Mouse (Mus musculus) spleen, postnatal 10 days (tissue): ENCODE data around the gene Pde8b.

Experiments used
- DNase-seq, 2 experiments: peaks; one replicate each; pipeline ENCODE4 v3.0.0; 2021 to 2022; ENCODE audit warnings: low spot score in 2 of 2

Gene Pde8b

DNA sequence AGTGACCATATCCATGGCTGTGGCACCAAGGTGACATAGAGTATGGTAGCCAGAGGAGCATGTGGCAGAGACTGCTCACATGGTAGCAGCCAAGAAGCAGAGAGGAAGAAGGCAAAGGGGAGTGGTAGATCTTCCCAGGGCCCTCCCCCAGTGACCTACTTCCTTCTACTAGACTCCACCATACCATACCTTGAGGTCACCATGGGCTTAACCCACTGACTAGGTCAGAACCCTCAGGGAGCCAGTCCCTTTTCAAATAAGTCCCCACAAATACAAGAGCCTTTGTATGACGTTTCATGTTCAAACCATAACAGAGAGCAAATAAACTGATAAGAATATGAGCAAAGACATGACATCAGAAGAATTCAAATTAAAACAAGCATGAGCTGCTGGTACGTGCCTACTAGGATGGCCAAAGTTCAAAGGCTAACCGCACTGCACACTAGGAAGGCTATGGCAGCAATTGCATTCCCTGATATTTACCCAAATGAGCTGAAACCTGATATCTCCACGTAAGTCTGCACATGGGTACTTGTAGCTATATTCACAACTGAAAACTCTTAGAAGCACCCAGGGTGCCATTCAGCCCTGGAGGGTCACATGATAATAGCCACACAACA, 109.6 kb downstream of the Pde8b start:
- DNase-seq = no peak

- DNase-seq = no peak
Observed at GRCm38 (mm10) chr13:95135326-95136150, 114.6 kb downstream of the Pde8b start.

DNA sequence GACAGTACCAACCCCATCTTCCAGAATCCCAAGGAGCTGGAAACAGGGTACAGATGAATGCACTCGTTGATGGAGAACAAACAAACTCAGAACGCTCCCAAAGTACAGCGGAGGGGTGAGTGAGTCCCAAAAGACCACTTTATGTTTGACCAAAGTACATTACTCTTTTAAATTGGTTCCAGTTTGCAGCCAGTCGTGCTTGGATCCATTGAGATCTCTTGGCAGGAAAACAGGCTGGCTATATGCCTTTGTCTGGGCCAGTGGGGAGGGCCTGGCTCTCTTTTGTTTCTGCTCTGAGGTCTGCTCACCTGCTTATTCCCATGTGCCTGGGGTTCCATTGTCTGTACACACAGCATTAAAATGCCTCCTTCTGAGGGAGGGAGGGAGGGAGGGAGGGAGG, 118.3 kb downstream of the Pde8b start:
- no peak for DNase-seq

GRCm38 (mm10) chr13:95131041-95131440, 119.1 kb downstream of the Pde8b start:
- DNase-seq = no peak

- no peak for DNase-seq
Observed at GRCm38 (mm10) chr13:95127288-95127687, 122.8 kb downstream of the Pde8b start.

DNA sequence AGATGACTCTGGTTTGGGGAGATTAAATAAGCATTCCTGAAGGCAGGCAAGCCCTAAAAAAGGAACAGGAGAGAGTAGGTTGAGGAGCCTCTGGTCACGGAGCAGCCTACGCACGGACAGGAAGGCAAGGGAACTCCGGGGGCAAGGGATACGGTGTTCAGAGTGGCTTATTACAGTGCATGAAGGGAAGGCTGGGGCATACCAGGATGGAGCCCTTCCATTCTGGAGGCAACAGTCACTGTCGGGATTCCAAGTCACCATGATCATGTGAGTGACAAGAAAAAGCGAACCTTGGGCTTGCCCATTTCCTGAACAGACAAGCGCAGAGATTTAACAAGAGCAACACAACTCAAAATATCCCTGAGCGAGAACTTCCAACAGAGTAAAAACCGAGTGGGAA, 123.3 kb downstream of the Pde8b start:
- DNase-seq = no peak

DNA sequence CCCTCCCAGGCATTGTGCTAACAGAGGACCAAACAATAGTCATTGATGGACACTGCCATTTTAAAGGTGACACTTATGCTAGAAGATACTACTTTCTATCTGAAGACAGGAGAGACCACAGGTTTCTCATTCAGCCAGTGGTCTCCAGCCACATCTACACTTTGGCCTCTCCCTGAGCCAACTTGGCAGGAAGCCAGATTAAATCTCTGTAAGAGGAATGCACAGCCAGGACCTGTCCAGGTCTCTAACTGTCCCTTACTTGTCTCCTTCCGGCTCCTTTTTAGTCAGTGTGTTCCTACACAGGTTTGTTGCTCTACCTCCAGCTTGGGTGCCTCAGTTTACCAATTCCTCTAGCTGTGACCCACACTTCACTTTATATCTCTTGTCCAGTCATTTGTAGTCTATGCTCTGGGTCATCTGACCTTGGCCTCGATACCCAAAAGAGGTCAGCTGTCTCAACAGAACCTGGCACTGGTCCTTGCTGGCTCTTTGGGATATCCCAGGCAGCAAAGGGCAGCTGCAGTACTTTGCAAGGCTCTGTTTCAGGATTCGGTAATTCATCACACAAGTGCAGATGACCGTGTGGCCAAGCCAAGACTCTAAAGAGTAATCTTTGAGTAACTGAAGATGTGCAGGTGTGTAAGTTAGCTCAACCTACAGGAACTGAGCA, 124.5 kb downstream of the Pde8b start:
- DNase-seq = no peak

- no peak for DNase-seq
Observed at GRCm38 (mm10) chr13:95120570-95120969, 129.6 kb downstream of the Pde8b start.

- DNase-seq = no peak
Observed at GRCm38 (mm10) chr13:95113763-95114162, 136.4 kb downstream of the Pde8b start.

DNA sequence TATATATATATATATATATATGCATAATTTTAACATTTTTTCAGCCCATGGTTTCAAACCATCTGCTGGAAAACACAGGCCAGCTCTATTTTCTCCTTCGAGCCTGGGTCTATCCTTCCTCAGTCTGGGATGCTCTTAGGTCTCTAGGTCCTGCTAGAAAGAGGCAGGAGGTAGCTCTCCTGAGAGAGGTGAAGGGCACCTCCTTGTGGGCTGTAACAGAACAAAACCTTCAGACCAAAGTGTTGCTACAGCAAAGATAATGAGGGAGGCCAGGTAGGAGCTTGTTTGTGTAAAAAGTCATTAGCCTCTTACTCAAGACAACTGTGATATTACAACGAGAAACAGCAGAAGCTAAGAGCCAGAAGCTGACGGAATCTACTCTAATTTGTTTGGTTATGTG, 140.6 kb downstream of the Pde8b start:
- DNase-seq = no peak

GRCm38 (mm10) chr13:95108035-95108434, 142.1 kb downstream of the Pde8b start:
- DNase-seq = no peak

- no peak for DNase-seq
Observed at GRCm38 (mm10) chr13:95104865-95105264, 145.3 kb downstream of the Pde8b start.

- no peak for DNase-seq
Observed at GRCm38 (mm10) chr13:95102985-95103590, 147.0 kb downstream of the Pde8b start.

- no peak for DNase-seq
Observed at GRCm38 (mm10) chr13:95101315-95101714, 148.8 kb downstream of the Pde8b start.

- no peak for DNase-seq
Observed at GRCm38 (mm10) chr13:95098931-95099720, 151.0 kb downstream of the Pde8b start.

DNA sequence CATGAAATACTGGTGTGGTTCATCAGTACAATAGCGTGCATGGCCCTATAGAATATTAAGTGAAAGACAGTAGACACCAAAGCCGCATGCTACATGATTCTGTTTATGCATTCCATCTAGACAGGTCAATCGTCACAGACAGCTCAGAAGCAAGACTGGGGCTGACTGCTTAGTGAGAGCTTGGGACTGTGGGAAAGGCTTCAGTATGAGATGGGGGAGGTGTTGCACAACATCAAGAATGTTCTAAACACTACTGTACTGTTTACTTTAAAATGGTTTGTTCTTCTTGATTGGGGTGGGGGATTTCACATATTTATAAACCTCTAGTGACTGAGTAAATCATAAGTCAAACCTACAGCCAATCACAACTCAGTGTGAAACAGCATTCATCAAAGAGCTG, 153.5 kb downstream of the Pde8b start:
- DNase-seq = no peak

DNA sequence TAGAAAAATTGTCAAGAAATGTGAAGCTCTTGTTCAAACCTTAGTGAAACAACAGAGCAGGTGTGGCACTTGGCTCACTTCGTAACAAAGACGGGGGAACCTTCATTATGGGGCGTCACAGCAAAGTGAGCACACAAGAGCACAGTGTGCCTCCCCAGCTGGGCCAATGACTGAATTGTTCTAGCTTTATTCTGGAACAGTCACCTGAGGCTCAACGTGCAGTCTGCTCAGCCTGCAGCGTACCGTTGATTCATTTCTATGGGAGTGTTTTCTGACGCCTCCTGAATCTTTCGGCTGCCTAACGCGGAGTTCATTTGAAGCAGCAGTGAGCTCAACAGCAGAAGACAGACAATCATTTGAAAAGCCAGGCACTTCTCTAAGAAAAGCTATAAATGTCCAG, 154.3 kb downstream of the Pde8b start:
- DNase-seq = no peak

DNA sequence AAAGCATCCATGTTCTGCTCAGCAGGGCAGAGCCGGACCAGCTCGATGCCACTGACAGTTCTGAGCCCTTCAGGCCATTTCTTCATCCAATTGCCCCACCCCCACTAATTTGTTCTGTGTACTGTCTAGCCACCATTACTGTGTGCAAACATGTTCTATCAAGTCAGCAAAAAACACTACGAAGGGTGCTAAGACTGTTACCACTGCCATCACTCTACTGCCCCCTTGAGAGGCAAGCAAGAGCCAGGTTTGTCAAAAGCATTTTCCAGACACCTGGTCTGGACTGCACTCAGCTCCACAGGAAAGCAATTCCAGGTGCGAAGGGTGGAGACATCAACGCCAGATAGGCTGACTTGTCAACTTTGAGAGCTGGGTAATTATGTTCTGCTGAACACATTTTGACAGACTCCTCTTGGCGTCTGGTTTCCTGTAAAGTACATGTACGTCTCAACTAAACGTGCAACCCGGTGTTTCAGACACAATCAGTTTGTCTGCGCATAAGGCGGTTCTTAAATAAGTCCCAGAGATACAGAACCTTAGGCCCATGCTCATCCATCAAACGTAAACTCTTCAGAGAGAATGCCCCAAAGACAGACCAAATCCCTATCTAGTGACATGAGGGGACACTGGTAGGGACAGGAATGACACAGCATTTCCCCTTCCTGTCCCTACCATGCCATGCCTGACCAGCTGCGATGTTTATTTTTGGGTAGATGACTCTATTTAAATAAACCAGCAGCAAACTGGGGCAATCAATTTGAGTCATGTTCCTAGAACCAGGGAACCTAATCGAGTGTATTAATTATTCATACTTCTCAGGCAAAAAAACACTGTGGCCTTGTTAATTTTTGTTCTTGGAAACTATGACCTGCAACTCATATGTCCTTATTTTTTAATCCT, 158.3 kb downstream of the Pde8b start:
- no peak for DNase-seq

- no peak for DNase-seq
Observed at GRCm38 (mm10) chr13:95087358-95087787, 162.8 kb downstream of the Pde8b start.

GRCm38 (mm10) chr13:95086033-95086432, 164.1 kb downstream of the Pde8b start:
- DNase-seq = no peak

DNA sequence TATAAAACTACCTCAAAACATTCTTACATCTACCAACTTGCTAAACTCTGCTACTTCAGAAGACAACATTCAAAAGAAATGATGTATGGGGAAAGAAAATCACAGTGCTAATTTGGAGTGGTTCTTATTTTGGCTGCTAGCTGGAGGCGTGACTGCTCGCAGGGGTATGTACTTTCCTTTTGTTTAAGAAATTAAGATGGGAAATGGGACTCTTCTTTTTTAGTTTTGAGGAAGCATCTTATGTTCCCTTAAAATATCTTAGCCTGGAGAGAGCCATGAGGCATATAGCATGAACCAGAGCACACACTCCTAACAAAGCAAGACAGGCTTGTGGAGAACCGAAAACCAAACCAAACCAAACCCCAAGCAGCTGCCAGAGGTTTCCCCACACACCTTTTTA, 167.5 kb downstream of the Pde8b start:
- no peak for DNase-seq
